Mouse (Mus musculus) heart, adult 2 months (tissue): ENCODE measurements around the gene Gart.

Experiments
- CTCF ChIP-seq: fragments of 200-600 bp; IDR thresholded peaks from 2 replicates; pipeline ENCODE4 v1.8.1; 2022; ENCODE audit warnings: antibody characterized with exemption, mild to moderate bottlenecking, moderate library complexity
- POLR2A ChIP-seq: fragments of 200-500 bp; IDR thresholded peaks from 2 replicates; pipeline ENCODE4 v1.6.1; 2011; ENCODE audit warnings: mild to moderate bottlenecking, low read depth, low read length, control low read depth; ENCODE audit not compliant: insufficient read depth

DNA sequence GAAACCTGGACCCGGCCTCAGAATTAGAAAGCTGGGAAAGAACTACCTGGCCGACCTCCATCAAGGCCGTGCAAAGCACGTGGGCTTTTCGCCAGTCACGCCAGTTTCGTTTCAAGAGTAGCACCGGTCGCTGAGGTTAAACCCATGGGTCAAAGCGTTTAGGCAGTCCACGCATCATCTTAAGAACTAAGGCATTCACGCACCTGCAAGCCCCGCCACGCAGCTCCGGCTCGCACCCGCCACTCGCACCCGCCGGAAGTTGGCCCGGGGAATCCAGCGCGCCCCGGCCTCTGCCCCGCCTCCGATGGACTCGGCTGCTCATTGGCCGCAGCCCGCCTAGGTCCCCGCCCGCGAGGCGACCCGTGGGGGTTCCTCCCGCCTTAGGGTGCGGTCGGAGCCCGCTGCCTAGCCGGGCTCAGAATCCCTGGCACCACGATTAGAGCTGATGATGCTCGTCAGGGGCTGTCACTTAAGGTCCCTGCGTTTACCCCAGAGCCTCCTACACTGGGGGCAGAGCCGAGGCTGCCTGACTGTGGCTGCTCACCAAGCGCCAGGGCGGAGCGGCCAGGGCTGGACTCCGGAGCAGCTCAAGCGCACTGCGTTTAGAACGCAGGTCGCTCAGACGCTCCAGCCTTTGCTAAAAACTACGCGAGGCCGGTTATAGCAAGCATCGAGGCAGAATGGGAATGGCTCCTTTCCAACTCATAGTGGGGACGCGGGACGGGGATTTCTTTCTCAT lies at the start of gene Gart:
- TF ChIP-seq CTCF (no peak), POLR2A (peak; percentile 99)
